ENCODE assay signal across 9 mouse cellular contexts in the genomic region with DNA sequence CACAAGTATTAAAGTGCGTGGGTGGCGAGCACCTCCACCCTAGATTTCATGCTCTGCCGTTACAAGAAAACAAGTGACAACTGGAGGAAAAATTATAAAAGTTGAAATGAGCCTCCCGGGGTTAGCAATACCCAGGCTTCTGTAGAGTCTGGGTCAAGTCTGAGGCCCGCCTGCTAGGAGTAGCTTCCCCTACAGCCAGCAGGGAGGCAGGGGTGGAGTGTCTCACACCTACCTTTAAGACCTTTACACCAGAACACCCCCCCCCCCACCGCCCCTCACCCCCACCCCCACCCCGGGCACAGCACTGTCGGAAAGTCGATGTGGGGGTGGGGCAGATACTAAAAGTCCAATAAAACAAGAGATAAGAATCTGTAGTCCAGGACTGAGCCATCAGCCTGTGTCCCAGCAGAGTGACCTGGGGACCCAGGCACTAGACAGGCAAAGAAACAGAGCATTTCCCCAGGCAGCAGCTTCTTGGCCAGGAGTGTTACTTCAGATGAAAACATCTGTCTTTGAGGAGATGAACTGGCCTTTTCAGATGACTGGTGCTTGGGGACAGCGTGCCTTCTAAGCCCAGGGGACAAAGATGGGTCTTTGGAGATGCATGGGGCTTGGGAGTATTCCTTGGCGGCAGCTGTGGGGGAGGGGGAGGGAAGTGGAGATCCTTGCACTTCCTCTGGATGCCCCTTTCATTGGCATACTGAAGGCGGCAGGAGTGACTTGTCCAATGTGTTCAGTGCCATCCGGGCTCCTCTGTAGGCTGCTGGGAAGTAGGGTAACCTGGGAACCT. TPM values are rescaled to one million over a fixed set of nuclear protein-coding genes. Genes with fewer than 3 reads are reported as not detected.
DNase-seq lines count a peak whose midpoint lies in the region; ATAC-seq lines count a peak whose summit lies in the region.
"Had no signal": no experiment of that assay in that cellular context is flagged by ENCODE, and none has a peak within 500 bp of the region (broad histone marks: within the 10 kb centered on the region; RNA-seq: fewer than 3 reads in every experiment).

No protein-coding gene starts in this region.

- H3K4me2 ChIP-seq in heart, embryonic 13.5 days = peak overlapping the region; percentile 92
- peak overlapping the region; percentile 79 for H3K4me2 ChIP-seq in hindbrain, embryonic 13.5 days
- peak overlapping the region; percentile 85 for H3K4me2 ChIP-seq in midbrain, embryonic 13.5 days (replicated peaks)

- ATAC-seq in heart, embryonic 13.5 days (ENCODE audit: extremely low read depth, insufficient number of reproducible peaks, low FRiP score, low TSS enrichment) = no peak
- ATAC-seq in hindbrain, embryonic 13.5 days (ENCODE audit: low FRiP score) = no peak
- ATAC-seq in midbrain, embryonic 13.5 days = no peak

- H3K4me1 ChIP-seq in heart, embryonic 13.5 days = peaks cover 27% of the 10 kb centered on the region
- H3K4me1 ChIP-seq in hindbrain, embryonic 13.5 days (replicated peaks) = peaks cover 21% of the 10 kb centered on the region
- peaks cover 16% of the 10 kb centered on the region for H3K4me1 ChIP-seq in midbrain, embryonic 13.5 days (replicated peaks)

- no peaks in the 10 kb centered on the region for H3K9me3 ChIP-seq in heart, embryonic 13.5 days
- no peaks in the 10 kb centered on the region for H3K9me3 ChIP-seq in hindbrain, embryonic 13.5 days
- H3K9me3 ChIP-seq in midbrain, embryonic 13.5 days = no peaks in the 10 kb centered on the region

- H3K9ac ChIP-seq in heart, embryonic 13.5 days = peak overlapping the region; percentile 77
- H3K9ac ChIP-seq in hindbrain, embryonic 13.5 days = peak overlapping the region; percentile 59; the same call in 1 of the 2 replicates
- peak overlapping the region; percentile 53 for H3K9ac ChIP-seq in midbrain, embryonic 13.5 days (replicated peaks)

- 7% methylated on average over 13 of the region's 13 CpGs for WGBS in heart, embryonic 13.5 days
- 7% methylated on average over 13 of the region's 13 CpGs for WGBS in hindbrain, embryonic 13.5 days
- WGBS in midbrain, embryonic 13.5 days = 7% methylated on average over 13 of the region's 13 CpGs

- DNase-seq in heart, postnatal 36 days = no peak
- peak; percentile 57 for DNase-seq in NIH3T3 (ENCODE audit: low read depth)
- DNase-seq in layer of hippocampus, postnatal 36 days = no peak
- DNase-seq in ovary, postnatal 14 days (ENCODE audit: low spot score) = no peak
- no peak for DNase-seq in frontal cortex, adult 2 months (ENCODE audit: extremely low spot score in 1 of 2, low spot score in 1 of 2)

- intact Hi-C loops in heart, postnatal 36 days (cut with DNase I) = no loop called here

- no peaks in the 10 kb centered on the region for H3K36me3 ChIP-seq in heart, embryonic 13.5 days
- no peaks in the 10 kb centered on the region for H3K36me3 ChIP-seq in hindbrain, embryonic 13.5 days
- no peaks in the 10 kb centered on the region for H3K36me3 ChIP-seq in midbrain, embryonic 13.5 days
- H3K36me3 ChIP-seq: G1E had no signal

- peak overlapping the region; percentile 55 for H3K4me3 ChIP-seq in heart, embryonic 13.5 days
- peak overlapping the region; percentile 40 for H3K4me3 ChIP-seq in hindbrain, embryonic 13.5 days
- peak overlapping the region; percentile 43 for H3K4me3 ChIP-seq in midbrain, embryonic 13.5 days (replicated peaks)

- H3K27me3 ChIP-seq in heart, embryonic 13.5 days (replicated peaks) = peaks cover 29% of the 10 kb centered on the region
- H3K27me3 ChIP-seq in hindbrain, embryonic 13.5 days = peaks cover 39% of the 10 kb centered on the region
- peaks cover 14% of the 10 kb centered on the region for H3K27me3 ChIP-seq in midbrain, embryonic 13.5 days

- no peak overlapping the region for H3K27ac ChIP-seq in heart, embryonic 13.5 days (replicated peaks)
- H3K27ac ChIP-seq in hindbrain, embryonic 13.5 days = no peak overlapping the region
- no peak overlapping the region for H3K27ac ChIP-seq in midbrain, embryonic 13.5 days

RNA-seq across cellular contexts. Expression of a gene that starts 37.3 kb away (rescaled TPM):
- polyA plus RNA-seq in heart, embryonic 13.5 days (2015; fragmentation: Nextera tagmentation; extraction: Ambion mirVana) = 3.2 and 4.0 TPM in 2 replicates
- 1 to 10 TPM; 1.6 to 2.6 TPM for total RNA-seq in heart, postnatal 36 days (2021)
- 1.9 and 2.8 TPM in 2 replicates for polyA plus RNA-seq in hindbrain, embryonic 13.5 days (2015; fragmentation: Nextera tagmentation; extraction: Ambion mirVana)
- polyA plus RNA-seq in midbrain, embryonic 13.5 days (2015; fragmentation: Nextera tagmentation; extraction: Ambion mirVana) = 0.44 and 0.48 TPM in 2 replicates
- 1 to 10 TPM; 8.1 to 8.8 TPM for total RNA-seq in layer of hippocampus, postnatal 36 days (2021)
- polyA plus RNA-seq in frontal cortex, adult 2 months (2012; rRNA removed) = 20.0 and 23.3 TPM in 2 replicates
- polyA plus RNA-seq: G1E had no signal
